Mouse (Mus musculus) retina, embryonic 14.5 days (tissue): ENCODE results near the gene Ar.

Experiments used
- DNase-seq: peaks from one replicate; pipeline ENCODE4 v3.0.0-alpha.2; 2015; ENCODE audit warnings: low spot score

Ar gene

GRCm38 (mm10) chrX:98148531-98149342 lies at the start of gene Ar:
TSS of gene Ar (plus strand) at chrX:98148769.
- peak; percentile 22 for DNase-seq

GRCm38 (mm10) chrX:98149724-98150392 lies 1.3 kb downstream of the Ar start:
- DNase-seq: peak; percentile 15

GRCm38 (mm10) chrX:98150393-98151119 lies 2.0 kb downstream of the Ar start:
- DNase-seq: peak; percentile 20

GRCm38 (mm10) chrX:98189759-98190158 lies 41.2 kb downstream of the Ar start:
- no peak for DNase-seq

GRCm38 (mm10) chrX:98205766-98206165 lies 57.2 kb downstream of the Ar start:
- DNase-seq: no peak

- no peak for DNase-seq
These were observed 58.6 kb downstream of the Ar start for GRCm38 (mm10) chrX:98207166-98207565.

- DNase-seq: no peak
These were observed 67.5 kb downstream of the Ar start for GRCm38 (mm10) chrX:98216103-98216502.

GRCm38 (mm10) chrX:98239011-98239410 lies 90.4 kb downstream of the Ar start:
- no peak for DNase-seq

- DNase-seq: no peak
These were observed 96.5 kb downstream of the Ar start for GRCm38 (mm10) chrX:98245108-98245507.

- no peak for DNase-seq
These were observed 99.8 kb downstream of the Ar start for GRCm38 (mm10) chrX:98248363-98248762.

GRCm38 (mm10) chrX:98259620-98260019 lies 111.1 kb downstream of the Ar start:
- DNase-seq: no peak

- DNase-seq: no peak
These were observed 117.2 kb downstream of the Ar start for GRCm38 (mm10) chrX:98265755-98266154.

- DNase-seq: no peak
These were observed 122.8 kb downstream of the Ar start for GRCm38 (mm10) chrX:98271361-98271760.

- no peak for DNase-seq
These were observed 143.2 kb downstream of the Ar start for GRCm38 (mm10) chrX:98291763-98292162.

GRCm38 (mm10) chrX:98300685-98301084 lies 152.1 kb downstream of the Ar start:
- DNase-seq: no peak

GRCm38 (mm10) chrX:98301924-98302323 lies 153.4 kb downstream of the Ar start:
- DNase-seq: no peak

- DNase-seq: no peak
These were observed 167.4 kb downstream of the Ar start for GRCm38 (mm10) chrX:98315961-98316360.

GRCm38 (mm10) chrX:98317483-98317882 lies 168.9 kb downstream of the Ar start:
- no peak for DNase-seq

- no peak for DNase-seq
These were observed 174.5 kb downstream of the Ar start for GRCm38 (mm10) chrX:98323105-98323504.

- no peak for DNase-seq
These were observed 198.9 kb downstream of the Ar start for GRCm38 (mm10) chrX:98347481-98347880.

- no peak for DNase-seq
These were observed 199.5 kb downstream of the Ar start for GRCm38 (mm10) chrX:98348036-98348435.
